ENCODE assay signal across 13 mouse cellular contexts in genomic region chr16:36720194-36721055, GRCm38 (mm10). TPM values are rescaled to one million over a fixed set of nuclear protein-coding genes. Genes with fewer than 3 reads are reported as not detected.
DNase-seq lines count a peak whose midpoint lies in the region; ATAC-seq and TF ChIP-seq lines count a peak whose summit lies in the region.
"Had no signal": no experiment of that assay in that cellular context is flagged by ENCODE, and none has a peak within 500 bp of the region (broad histone marks: within the 10 kb centered on the region; RNA-seq: fewer than 3 reads in every experiment).

No protein-coding gene starts in this region.

- no peaks in the 10 kb centered on the region for H3K27me3 ChIP-seq in kidney, postnatal 0 days (ENCODE audit: insufficient read depth, low read length)
- no peaks in the 10 kb centered on the region for H3K27me3 ChIP-seq in kidney, adult 2 months (replicated peaks; ENCODE audit: control insufficient read depth, insufficient read depth, low read length)
- H3K27me3 ChIP-seq in E14TG2a.4 (ENCODE audit: insufficient read depth, low read length) = no peaks in the 10 kb centered on the region
- H3K27me3 ChIP-seq in neural tube, embryonic 12.5 days (replicated peaks) = no peaks in the 10 kb centered on the region

- no peak for TF ChIP-seq POLR2A in kidney, adult 2 months (IDR thresholded peaks at IDR 0.05; ENCODE audit: low read depth, low read length)

- H3K4me1 ChIP-seq in kidney, postnatal 0 days (replicated peaks; ENCODE audit: insufficient read depth, low read length) = no peaks in the 10 kb centered on the region
- H3K4me1 ChIP-seq in kidney, adult 2 months (ENCODE audit: control insufficient read depth, insufficient read depth, low read length) = no peaks in the 10 kb centered on the region
- H3K4me1 ChIP-seq in E14TG2a.4 (replicated peaks; ENCODE audit: low read depth, low read length) = peaks cover 45% of the 10 kb centered on the region
- H3K4me1 ChIP-seq in neural tube, embryonic 12.5 days = no peaks in the 10 kb centered on the region

- 63% methylated on average over 13 of the region's 13 CpGs for WGBS in kidney, postnatal 0 days
- 64% methylated on average over 13 of the region's 13 CpGs for WGBS in kidney, adult 2 months
- 26% methylated on average over 13 of the region's 13 CpGs for WGBS in neural tube, embryonic 12.5 days

- no peak overlapping the region for H3K4me2 ChIP-seq in kidney, postnatal 0 days (ENCODE audit: low read length)
- peak overlapping the region; percentile 35 for H3K4me2 ChIP-seq in neural tube, embryonic 12.5 days (replicated peaks)

- peak; percentile 50; the same call in 1 of the 2 replicates for TF ChIP-seq CTCF in kidney, postnatal 0 days (IDR thresholded peaks at IDR 0.05; ENCODE audit: low read depth)
- no peak; the same call in 1 of the 2 replicates for TF ChIP-seq CTCF in kidney, adult 2 months (conservative IDR thresholded peaks at IDR 0.05; ENCODE audit: insufficient read depth, insufficient read length, low read depth, low read length)
- TF ChIP-seq CTCF in E14TG2a.4 (conservative IDR thresholded peaks at IDR 0.05; ENCODE audit: low read length) = peak; percentile 60

- H3K27ac ChIP-seq in kidney, postnatal 0 days = no peak overlapping the region
- H3K27ac ChIP-seq in kidney, adult 2 months (ENCODE audit: insufficient read depth, low read depth, low read length) = no peak overlapping the region
- H3K27ac ChIP-seq in neural tube, embryonic 12.5 days = no peak overlapping the region
- H3K27ac ChIP-seq: macrophage had no signal

- no peak for ATAC-seq in kidney, postnatal 0 days (replicated peaks; ENCODE audit: low FRiP score, low read depth)
- ATAC-seq in neural tube, embryonic 12.5 days (ENCODE audit: low FRiP score, low read depth) = no peak
- ATAC-seq in erythroblast, adult 5-6 weeks (replicated peaks; ENCODE audit: low FRiP score, poor library complexity, severe bottlenecking) = no peak

- H3K36me3 ChIP-seq in kidney, postnatal 0 days (ENCODE audit: insufficient read depth, low read length) = no peaks in the 10 kb centered on the region
- H3K36me3 ChIP-seq in kidney, adult 2 months (ENCODE audit: control insufficient read depth, insufficient read depth, low read length) = no peaks in the 10 kb centered on the region; the same call in 1 of the 2 replicates
- H3K36me3 ChIP-seq in E14TG2a.4 (ENCODE audit: insufficient read depth, low read length) = peaks cover 99% of the 10 kb centered on the region
- no peaks in the 10 kb centered on the region for H3K36me3 ChIP-seq in neural tube, embryonic 12.5 days

- no peaks in the 10 kb centered on the region for H3K9me3 ChIP-seq in kidney, postnatal 0 days (replicated peaks; ENCODE audit: low read length)
- no peaks in the 10 kb centered on the region for H3K9me3 ChIP-seq in E14TG2a.4 (ENCODE audit: low read length)
- no peaks in the 10 kb centered on the region for H3K9me3 ChIP-seq in neural tube, embryonic 12.5 days

- no peak overlapping the region for H3K9ac ChIP-seq in kidney, postnatal 0 days (ENCODE audit: low read depth, low read length)
- H3K9ac ChIP-seq in neural tube, embryonic 12.5 days = no peak overlapping the region

- H3K4me3 ChIP-seq in kidney, postnatal 0 days (replicated peaks; ENCODE audit: low read depth, low read length) = no peak overlapping the region
- H3K4me3 ChIP-seq in kidney, adult 2 months (ENCODE audit: insufficient read depth, low read depth, low read length) = no peak overlapping the region
- H3K4me3 ChIP-seq in E14TG2a.4 (replicated peaks; ENCODE audit: low read length) = no peak overlapping the region
- no peak overlapping the region for H3K4me3 ChIP-seq in neural tube, embryonic 12.5 days

- DNase-seq in kidney, postnatal 0 days (ENCODE audit: low spot score) = no peak
- no peak for DNase-seq in kidney, adult 2 months
- peak; percentile 24 for DNase-seq in embryo, embryonic 10 days (ENCODE audit: low spot score)
- DNase-seq in urinary bladder, adult 18-20 months (ENCODE audit: low spot score in 2 of 2) = no peak
- DNase-seq in kidney, adult 11 months = no peak
- DNase-seq: cerebellum, adult 9-10 months; heart, postnatal 10 days; right cerebral cortex, adult 18-20 months; thymus, postnatal 25 days had no signal

RNA-seq across cellular contexts. Expression of gene Ildr1, which starts 26.6 kb away (rescaled TPM):
- polyA plus RNA-seq in kidney, postnatal 0 days (2015; fragmentation: Nextera tagmentation; extraction: Ambion mirVana) = 16.1 TPM in 2 replicates
- polyA plus RNA-seq in kidney, adult 2 months (2012; rRNA removed) = 20.4 and 31.9 TPM in 2 replicates
- 0.15 TPM in 1 of 2 replicates, not detected in the other for polyA plus RNA-seq in neural tube, embryonic 12.5 days (2016; fragmentation: Nextera tagmentation; extraction: Ambion mirVana)
- not detected in 2 replicates for total RNA-seq in erythroblast, adult 5-6 weeks (2015; ENCODE audit: low replicate concordance)
- total RNA-seq in erythroblast, adult 5-6 weeks (2017; ENCODE audit: low replicate concordance) = not detected in 2 replicates
- total RNA-seq: heart, postnatal 10 days had no signal
- polyA plus RNA-seq: macrophage had no signal

RNA-seq across cellular contexts. Expression of gene Cd86, which starts 54.5 kb away (rescaled TPM):
- polyA plus RNA-seq in kidney, postnatal 0 days (2015; fragmentation: Nextera tagmentation; extraction: Ambion mirVana) = 1.1 and 1.4 TPM in 2 replicates
- 1.2 and 2.3 TPM in 2 replicates for polyA plus RNA-seq in kidney, adult 2 months (2012; rRNA removed)
- polyA plus RNA-seq in neural tube, embryonic 12.5 days (2016; fragmentation: Nextera tagmentation; extraction: Ambion mirVana) = 1.00 and 1.2 TPM in 2 replicates
- 6.7 and 10.2 TPM in 2 replicates for total RNA-seq in erythroblast, adult 5-6 weeks (2015; ENCODE audit: low replicate concordance)
- total RNA-seq in erythroblast, adult 5-6 weeks (2017; ENCODE audit: low replicate concordance) = 6.6 and 12.8 TPM in 2 replicates

Comparison
In these comparisons a context has a peak if more than half of its experiments do, and no peak if none do; other contexts are left out.
1. RNA of gene Ildr1, which starts 26.6 kb away (polyA plus RNA-seq): 20.4 to 31.9 TPM in kidney, adult 2 months and 16.1 TPM in kidney, postnatal 0 days; 0.15 TPM in neural tube, embryonic 12.5 days; every median in the first group is over 10 times any median in the second.